Mouse (Mus musculus) lung, postnatal 4 days (tissue): ENCODE results near the gene Plch2.
"Not testable (repeated sequence)": the region's sequence is repeated elsewhere in the genome, so short reads cannot be mapped to it uniquely, and the experiment has no call there.

Source experiments
- DNase-seq, 2 experiments: peaks; one replicate each; pipeline ENCODE4 v3.0.0; 2021

Plch2 gene

GRCm38 (mm10) chr4:155056724-155057123 lies at the start of gene Plch2:
Gene Plch2 (minus strand): TSS chr4:155056784.
- DNase-seq = no peak

GRCm38 (mm10) chr4:155098572-155098971 lies 42.0 kb upstream of the Plch2 start:
- DNase-seq = no peak

GRCm38 (mm10) chr4:155097452-155097851 lies 40.9 kb upstream of the Plch2 start:
- no peak for DNase-seq

- no peak for DNase-seq
Measured at GRCm38 (mm10) chr4:155095967-155096366, 39.4 kb upstream of the Plch2 start.

- DNase-seq = peak; percentile 86 to 89
Measured at GRCm38 (mm10) chr4:155095238-155095900, 38.8 kb upstream of the Plch2 start.

GRCm38 (mm10) chr4:155094565-155094964 lies 38.0 kb upstream of the Plch2 start:
- DNase-seq = peak; percentile 58 to 70

GRCm38 (mm10) chr4:155093431-155094149 lies 37.0 kb upstream of the Plch2 start:
- DNase-seq = no peak

GRCm38 (mm10) chr4:155092718-155093430 lies 36.3 kb upstream of the Plch2 start:
- no peak for DNase-seq

- DNase-seq = no peak
Measured at GRCm38 (mm10) chr4:155090688-155091449, 34.3 kb upstream of the Plch2 start.

- no peak for DNase-seq
Measured at GRCm38 (mm10) chr4:155090147-155090546, 33.6 kb upstream of the Plch2 start.

GRCm38 (mm10) chr4:155089241-155089640 lies 32.7 kb upstream of the Plch2 start:
- DNase-seq = no peak

GRCm38 (mm10) chr4:155086108-155087024 lies 29.8 kb upstream of the Plch2 start, which contains the start of the genes Rer1 and Morn1:
Gene Rer1 (minus strand): TSS chr4:155086382.
Gene Morn1 (plus strand): TSS chr4:155086577.
- peak; percentile 100 for DNase-seq

GRCm38 (mm10) chr4:155085206-155086107 lies 28.9 kb upstream of the Plch2 start:
- no peak for DNase-seq

GRCm38 (mm10) chr4:155084351-155084750 lies 27.8 kb upstream of the Plch2 start:
- DNase-seq = no peak

GRCm38 (mm10) chr4:155083553-155083952 lies 27.0 kb upstream of the Plch2 start:
- DNase-seq = no peak

- DNase-seq = no peak
Measured at GRCm38 (mm10) chr4:155079666-155080065, 23.1 kb upstream of the Plch2 start.

GRCm38 (mm10) chr4:155078808-155079207 lies 22.2 kb upstream of the Plch2 start:
- DNase-seq = not testable (repeated sequence)

- no peak for DNase-seq
Measured at GRCm38 (mm10) chr4:155076677-155077076, 20.1 kb upstream of the Plch2 start.

GRCm38 (mm10) chr4:155075813-155076212 lies 19.2 kb upstream of the Plch2 start:
- DNase-seq = no peak

- no peak for DNase-seq
Measured at GRCm38 (mm10) chr4:155075137-155075536, 18.6 kb upstream of the Plch2 start.

- DNase-seq = no peak
Measured at GRCm38 (mm10) chr4:155074418-155074817, 17.8 kb upstream of the Plch2 start.
